Mouse (Mus musculus): ENCODE data around the gene D11Wsu47e. TPM values are rescaled to one million over a fixed set of nuclear protein-coding genes. Genes with fewer than 3 reads are reported as not detected.

The D11Wsu47e gene
- polyA plus RNA-seq, 1 experiment from 2014 or later = 30.7 TPM

DNA sequence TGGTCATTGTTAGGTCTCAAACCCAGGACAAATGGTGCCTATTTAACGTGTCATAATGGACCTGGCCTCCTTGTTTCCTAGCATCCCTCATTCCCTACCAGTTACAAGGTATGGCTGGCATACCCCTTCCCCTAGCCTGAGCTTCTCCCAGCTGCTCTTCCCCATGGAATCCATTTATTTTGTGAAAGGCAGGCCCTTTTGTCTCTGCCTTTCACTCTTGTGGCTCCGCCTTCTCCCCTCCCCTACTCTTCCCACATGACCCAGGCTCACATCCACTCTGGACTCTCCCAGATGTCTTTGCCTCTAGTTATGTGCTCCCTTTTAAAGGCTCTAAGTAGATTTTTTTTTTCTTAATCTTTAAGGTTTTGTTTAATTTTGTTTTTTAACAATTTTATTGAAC is 2.8 kb downstream of the D11Wsu47e start:
- Histone ChIP-seq H3K4me2 (no peak overlapping the region), H3K9me3 (no peaks in the 10 kb centered on the region), H3K36me3 (replicated peaks) (peaks cover 21% of the 10 kb centered on the region), H3K27ac (no peak overlapping the region), H3K27me3 (replicated peaks) (no peaks in the 10 kb centered on the region), H3K9ac (no peak overlapping the region), H3K4me1 (peaks cover 35% of the 10 kb centered on the region), H3K4me3 (no peak overlapping the region)
- ATAC-seq (replicated peaks) = no peak
- 38% methylated on average over 2 of the region's 2 CpGs for WGBS

GRCm38 (mm10) chr11:113690506-113690905 is 6.3 kb downstream of the D11Wsu47e start:
- Histone ChIP-seq H3K27ac (no peak overlapping the region), H3K4me2 (no peak overlapping the region), H3K9me3 (no peaks in the 10 kb centered on the region), H3K4me1 (peaks cover 15% of the 10 kb centered on the region), H3K4me3 (no peak overlapping the region), H3K9ac (no peak overlapping the region), H3K27me3 (replicated peaks) (no peaks in the 10 kb centered on the region), H3K36me3 (replicated peaks) (peaks cover 52% of the 10 kb centered on the region)
- ATAC-seq (replicated peaks) = no peak
- WGBS = 92% methylated on average over 12 of the region's 12 CpGs

GRCm38 (mm10) chr11:113691318-113691717 is 7.1 kb downstream of the D11Wsu47e start:
- Histone ChIP-seq H3K27me3 (replicated peaks) (no peaks in the 10 kb centered on the region), H3K4me2 (no peak overlapping the region), H3K4me3 (no peak overlapping the region), H3K9ac (no peak overlapping the region), H3K4me1 (peaks cover 9% of the 10 kb centered on the region), H3K9me3 (no peaks in the 10 kb centered on the region), H3K36me3 (replicated peaks) (peaks cover 57% of the 10 kb centered on the region), H3K27ac (no peak overlapping the region)
- WGBS = 87% methylated on average over 5 of the region's 5 CpGs
- no peak for ATAC-seq (replicated peaks)

- Histone ChIP-seq H3K27me3 (replicated peaks) (no peaks in the 10 kb centered on the region), H3K9me3 (no peaks in the 10 kb centered on the region), H3K4me1 (peaks cover 3% of the 10 kb centered on the region), H3K27ac (no peak overlapping the region), H3K9ac (no peak overlapping the region), H3K36me3 (replicated peaks) (peaks cover 60% of the 10 kb centered on the region), H3K4me3 (no peak overlapping the region), H3K4me2 (no peak overlapping the region)
- 76% methylated on average over 3 of the region's 3 CpGs for WGBS
- no peak for ATAC-seq (replicated peaks)
Observed at GRCm38 (mm10) chr11:113691851-113692250, 7.6 kb downstream of the D11Wsu47e start.

GRCm38 (mm10) chr11:113697571-113697970 is 13.4 kb downstream of the D11Wsu47e start:
- WGBS = 24% methylated on average over 5 of the region's 5 CpGs
- Histone ChIP-seq H3K4me2 (no peak overlapping the region), H3K4me1 (no peaks in the 10 kb centered on the region), H3K9ac (no peak overlapping the region), H3K4me3 (no peak overlapping the region), H3K27ac (no peak overlapping the region), H3K9me3 (no peaks in the 10 kb centered on the region), H3K27me3 (replicated peaks) (no peaks in the 10 kb centered on the region), H3K36me3 (replicated peaks) (peaks cover 34% of the 10 kb centered on the region)
- no peak for ATAC-seq (replicated peaks)

GRCm38 (mm10) chr11:113698013-113698545 is 13.9 kb downstream of the D11Wsu47e start:
- no peak for ATAC-seq (replicated peaks)
- no peak overlapping the region for H3K27ac ChIP-seq
- H3K4me1 ChIP-seq = no peaks in the 10 kb centered on the region
- H3K36me3 ChIP-seq (replicated peaks) = peaks cover 29% of the 10 kb centered on the region
- no peaks in the 10 kb centered on the region for H3K9me3 ChIP-seq
- 69% methylated on average over 12 of the region's 12 CpGs for WGBS
- no peak overlapping the region for H3K4me3 ChIP-seq
- H3K4me2 ChIP-seq = no peak overlapping the region
- H3K27me3 ChIP-seq (replicated peaks) = no peaks in the 10 kb centered on the region
- no peak overlapping the region for H3K9ac ChIP-seq

DNA sequence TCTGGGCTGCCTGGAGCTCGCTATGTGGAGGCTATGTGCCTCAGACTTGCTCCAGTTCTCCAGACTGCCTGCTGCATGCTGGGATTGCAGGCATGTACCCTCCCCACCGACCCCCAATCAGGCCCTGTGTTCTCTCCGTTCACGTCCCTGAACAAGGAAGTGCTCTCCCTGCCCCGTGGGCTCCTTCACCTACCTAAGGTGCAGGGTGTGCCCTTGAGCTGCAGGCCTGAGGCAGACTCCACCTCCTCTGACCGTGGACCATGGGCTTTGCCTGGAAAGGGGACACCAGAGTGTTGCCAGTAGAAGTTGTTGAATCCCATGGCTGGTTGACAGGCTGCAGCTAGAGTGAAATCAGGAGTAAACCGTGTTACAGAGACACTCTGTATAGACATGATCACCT is 15.4 kb downstream of the D11Wsu47e start:
- H3K4me3 ChIP-seq = no peak overlapping the region
- 0 out of 2 replicates have a peak, but pooled peaks cover 2% of the 10 kb centered on the region for H3K4me1 ChIP-seq
- WGBS = 86% methylated on average over 7 of the region's 7 CpGs
- H3K9me3 ChIP-seq = no peaks in the 10 kb centered on the region
- no peak overlapping the region for H3K9ac ChIP-seq
- H3K27ac ChIP-seq = no peak overlapping the region
- no peaks in the 10 kb centered on the region for H3K27me3 ChIP-seq (replicated peaks)
- H3K36me3 ChIP-seq (replicated peaks) = peaks cover 17% of the 10 kb centered on the region
- no peak overlapping the region for H3K4me2 ChIP-seq
- ATAC-seq (replicated peaks) = no peak

DNA sequence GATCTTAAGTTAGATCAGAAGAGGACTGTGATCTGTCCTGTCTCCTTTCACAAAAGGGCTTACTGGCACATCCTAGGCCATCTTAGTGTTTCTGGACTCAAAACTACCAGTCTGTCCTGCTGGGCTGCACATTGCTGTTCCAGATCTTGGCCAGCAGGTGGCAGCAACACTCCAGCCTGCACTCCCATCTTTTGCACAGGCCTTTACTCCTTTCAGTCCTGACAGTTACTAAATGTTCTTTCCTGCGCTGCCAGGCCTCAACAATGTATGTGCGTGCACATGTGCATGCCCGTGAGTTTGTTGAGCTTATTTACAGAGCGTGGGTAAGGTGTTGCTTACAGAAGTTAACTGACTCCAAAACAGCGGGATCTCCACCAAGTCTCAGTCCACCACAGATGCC is 19.5 kb downstream of the D11Wsu47e start:
- Histone ChIP-seq H3K4me1 (0 out of 2 replicates have a peak, but pooled peaks cover 2% of the 10 kb centered on the region), H3K4me3 (no peak overlapping the region), H3K27ac (no peak overlapping the region), H3K27me3 (replicated peaks) (0 out of 2 replicates have a peak, but pooled peaks cover 3% of the 10 kb centered on the region), H3K36me3 (replicated peaks) (no peaks in the 10 kb centered on the region), H3K9me3 (no peaks in the 10 kb centered on the region), H3K9ac (no peak overlapping the region), H3K4me2 (no peak overlapping the region)
- 36% methylated on average over 5 of the region's 5 CpGs for WGBS
- ATAC-seq (replicated peaks) = peak; percentile 56

GRCm38 (mm10) chr11:113705966-113706652 is 21.9 kb downstream of the D11Wsu47e start:
- H3K36me3 ChIP-seq (replicated peaks) = no peaks in the 10 kb centered on the region
- H3K4me2 ChIP-seq = no peak overlapping the region
- WGBS = 91% methylated on average over 15 of the region's 15 CpGs
- peaks cover 21% of the 10 kb centered on the region for H3K4me1 ChIP-seq
- no peak overlapping the region for H3K4me3 ChIP-seq
- H3K27me3 ChIP-seq (replicated peaks) = 0 out of 2 replicates have a peak, but pooled peaks cover 3% of the 10 kb centered on the region
- H3K27ac ChIP-seq = no peak overlapping the region
- no peak overlapping the region for H3K9ac ChIP-seq
- no peaks in the 10 kb centered on the region for H3K9me3 ChIP-seq
- ATAC-seq (replicated peaks) = no peak

DNA sequence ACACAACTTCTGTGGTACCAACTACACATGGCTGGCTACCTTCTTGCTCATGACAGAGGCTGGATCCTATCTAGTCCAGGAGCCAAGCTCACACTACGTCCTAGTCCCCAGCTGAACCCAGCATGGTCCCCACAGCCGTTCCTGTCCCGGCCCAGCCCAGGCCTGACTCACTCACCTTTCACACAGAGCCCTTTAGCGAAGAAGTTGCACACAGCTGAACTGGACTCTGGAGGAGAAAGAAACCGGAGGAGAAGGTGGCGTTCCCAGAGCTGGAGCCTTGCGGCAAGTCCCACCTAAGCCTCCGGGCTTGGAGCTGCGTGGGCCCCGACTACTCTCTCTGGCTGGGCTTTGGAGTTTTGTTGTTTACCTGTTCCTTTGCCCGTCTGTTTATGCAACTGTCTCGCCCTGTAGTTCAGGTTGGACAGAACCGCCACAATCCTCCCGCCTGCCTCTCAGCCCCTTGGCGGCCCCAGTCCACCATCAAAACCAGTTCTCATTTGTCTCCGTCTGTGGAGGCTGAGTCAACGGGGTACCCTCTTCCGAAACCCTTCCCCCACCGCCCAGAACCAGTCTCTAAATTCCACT is 24.5 kb downstream of the D11Wsu47e start:
- ATAC-seq (replicated peaks) = no peak
- Histone ChIP-seq H3K4me2 (no peak overlapping the region), H3K9ac (no peak overlapping the region), H3K4me1 (peaks cover 21% of the 10 kb centered on the region), H3K27ac (no peak overlapping the region), H3K4me3 (no peak overlapping the region), H3K9me3 (no peaks in the 10 kb centered on the region), H3K27me3 (replicated peaks) (0 out of 2 replicates have a peak, but pooled peaks cover 3% of the 10 kb centered on the region), H3K36me3 (replicated peaks) (no peaks in the 10 kb centered on the region)
- 56% methylated on average over 19 of the region's 19 CpGs for WGBS

DNA sequence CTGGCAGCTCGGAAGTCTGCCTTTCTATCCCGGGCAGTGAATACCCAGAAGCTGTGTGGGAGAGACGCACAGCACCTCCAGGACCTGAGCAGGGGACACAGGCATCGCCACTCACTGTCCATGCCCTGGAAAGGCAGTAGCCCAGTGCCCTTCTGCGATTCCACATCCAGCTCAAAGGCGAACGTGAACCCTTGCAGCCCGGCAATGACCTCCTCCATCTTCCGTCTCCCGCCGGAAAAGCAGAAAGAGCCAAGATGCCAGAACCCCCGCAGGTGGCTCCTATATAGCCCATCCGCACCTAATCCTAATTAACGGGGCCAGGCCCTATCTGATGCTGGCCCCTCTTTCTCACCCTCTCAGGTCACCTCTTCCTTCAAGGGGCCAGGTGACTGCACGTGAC is 25.1 kb downstream of the D11Wsu47e start:
- peaks cover 19% of the 10 kb centered on the region for H3K4me1 ChIP-seq
- no peak overlapping the region for H3K27ac ChIP-seq
- 0 out of 2 replicates have a peak, but pooled peaks cover 3% of the 10 kb centered on the region for H3K27me3 ChIP-seq (replicated peaks)
- 0 out of 2 replicates have a peak, but pooled peaks have one; percentile 22 for ATAC-seq (replicated peaks)
- no peaks in the 10 kb centered on the region for H3K9me3 ChIP-seq
- H3K36me3 ChIP-seq (replicated peaks) = no peaks in the 10 kb centered on the region
- H3K4me2 ChIP-seq = no peak overlapping the region
- H3K9ac ChIP-seq = no peak overlapping the region
- WGBS = 18% methylated on average over 15 of the region's 15 CpGs
- H3K4me3 ChIP-seq = no peak overlapping the region

DNA sequence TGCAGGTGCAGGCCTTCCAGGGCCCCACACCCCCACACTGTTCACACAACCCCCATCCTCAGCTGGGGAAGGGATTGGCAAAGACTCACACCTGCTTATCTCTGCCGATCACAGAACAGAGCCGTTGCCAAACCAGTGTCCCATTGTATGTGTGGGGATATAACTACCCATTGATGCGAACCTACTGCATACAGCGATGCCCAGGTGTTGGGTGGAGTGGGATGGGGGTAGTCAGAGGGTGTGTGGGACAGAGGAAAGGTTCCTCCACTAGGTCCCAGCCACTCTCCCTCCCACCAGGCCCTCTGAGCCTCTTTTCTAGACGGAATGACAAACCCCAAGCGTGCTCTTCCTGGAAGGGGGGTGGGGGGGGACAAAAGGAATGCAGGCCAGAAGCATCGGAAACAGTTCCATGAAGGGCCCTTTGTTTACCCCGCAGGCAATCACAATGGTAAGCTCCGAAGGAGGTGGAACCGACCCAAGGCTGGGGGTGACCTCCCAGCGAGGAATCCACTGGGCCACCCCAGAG is 25.6 kb downstream of the D11Wsu47e start, which contains the start of gene Cpsf4l:
Gene Cpsf4l, minus strand, starts transcription at position 287 of the 526 bp plus-strand sequence.
- Histone ChIP-seq H3K36me3 (replicated peaks) (no peaks in the 10 kb centered on the region), H3K27me3 (replicated peaks) (0 out of 2 replicates have a peak, but pooled peaks cover 3% of the 10 kb centered on the region), H3K4me1 (peaks cover 19% of the 10 kb centered on the region), H3K4me3 (no peak within 1 kb of the TSS), H3K9ac (peak within 1 kb of the TSS; percentile 32; the same call in 1 of the 2 replicates), H3K4me2 (no peak within 1 kb of the TSS; the same call in 1 of the 2 replicates), H3K27ac (peak within 1 kb of the TSS; percentile 65), H3K9me3 (no peaks in the 10 kb centered on the region)
- WGBS = 9% methylated on average over 11 of the region's 11 CpGs
- peak; percentile 51; the same call in 1 of the 2 replicates for ATAC-seq (replicated peaks)
